Mouse (Mus musculus) layer of hippocampus, adult 9-10 months (tissue): ENCODE results near the gene Crlf2.

ENCODE experiments used
- DNase-seq: peaks from one replicate; pipeline ENCODE4 v3.0.0; 2022; ENCODE audit warnings: low spot score

The Crlf2 gene

DNA sequence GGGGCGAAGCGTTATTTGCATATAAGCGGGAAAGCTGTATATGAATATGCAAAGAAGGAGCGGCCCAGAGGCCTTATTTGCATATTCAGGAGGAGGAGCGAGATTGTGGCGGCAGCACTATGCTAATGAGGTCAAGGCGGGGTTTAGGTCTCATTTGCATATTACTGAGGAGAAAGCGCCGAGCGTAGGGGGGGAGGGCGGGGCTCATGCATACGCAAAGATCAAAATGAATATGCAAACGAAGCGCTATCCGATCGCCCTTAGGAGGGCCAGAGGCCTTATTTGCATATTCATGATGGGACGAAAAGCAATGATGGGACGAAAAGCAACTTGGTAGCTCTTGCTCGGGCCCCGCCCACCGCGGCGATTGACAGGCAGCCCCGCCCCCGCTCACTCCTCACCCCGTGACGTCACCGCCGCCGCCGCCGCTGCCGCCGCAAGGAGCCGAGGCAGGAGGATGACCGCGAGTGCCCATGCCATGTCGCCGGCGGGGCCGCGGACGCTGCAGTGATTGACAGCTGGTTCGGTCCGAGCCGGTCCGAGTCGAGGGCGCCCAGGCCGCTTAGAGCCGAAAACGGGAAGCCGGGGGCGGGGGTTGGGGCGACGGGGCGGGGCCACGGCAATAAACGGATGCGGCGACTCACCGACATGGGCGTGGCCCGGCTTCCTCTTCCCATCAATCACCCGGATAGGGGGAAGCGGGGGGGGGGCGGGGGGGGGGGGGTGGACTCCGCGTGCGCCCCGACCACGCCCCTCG, at the start of gene Crlf2:
Gene Crlf2 (minus strand): TSS at position 590 of the 757 bp plus-strand sequence.
- peak; percentile 76 for DNase-seq

DNA sequence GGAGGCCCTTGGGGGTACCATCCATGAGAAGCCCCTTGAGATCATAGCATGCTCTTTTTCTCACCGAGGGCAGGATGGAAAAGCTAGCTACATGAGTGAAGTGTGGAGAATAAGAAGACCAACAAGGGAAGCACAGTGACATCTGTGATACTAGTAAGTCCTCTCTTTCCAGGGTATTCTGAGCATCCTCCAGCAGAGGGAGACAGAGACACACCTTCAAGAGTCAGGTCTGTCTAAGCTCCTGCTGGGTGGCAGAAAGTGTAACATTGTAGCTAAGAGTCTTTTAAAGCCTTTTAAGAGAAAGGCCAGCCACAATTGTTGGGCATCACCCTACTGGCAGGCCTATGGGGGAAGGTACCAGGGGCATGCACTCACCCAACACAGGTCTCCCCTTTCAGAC, 43.8 kb upstream of the Crlf2 start:
- no peak for DNase-seq

DNA sequence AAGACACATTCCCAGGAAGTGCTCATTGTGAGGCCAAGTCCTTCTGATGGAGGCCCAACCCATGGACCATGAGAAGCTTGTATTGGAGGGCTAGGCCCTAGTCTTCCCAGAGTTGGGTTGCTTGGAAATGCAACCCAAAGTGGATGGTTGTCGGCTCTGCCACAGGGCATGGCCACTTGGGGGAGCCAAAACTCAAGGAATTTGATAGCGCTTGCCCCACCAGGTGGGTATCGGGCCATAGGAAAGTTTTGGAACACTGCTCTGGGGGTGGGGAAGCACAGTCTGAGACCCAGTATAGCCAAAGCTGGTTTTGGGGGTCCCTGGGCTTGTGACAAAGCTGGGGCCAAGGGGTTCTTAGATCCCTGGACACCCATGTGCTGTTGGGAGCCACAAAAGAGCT, 42.3 kb upstream of the Crlf2 start:
- no peak for DNase-seq

DNA sequence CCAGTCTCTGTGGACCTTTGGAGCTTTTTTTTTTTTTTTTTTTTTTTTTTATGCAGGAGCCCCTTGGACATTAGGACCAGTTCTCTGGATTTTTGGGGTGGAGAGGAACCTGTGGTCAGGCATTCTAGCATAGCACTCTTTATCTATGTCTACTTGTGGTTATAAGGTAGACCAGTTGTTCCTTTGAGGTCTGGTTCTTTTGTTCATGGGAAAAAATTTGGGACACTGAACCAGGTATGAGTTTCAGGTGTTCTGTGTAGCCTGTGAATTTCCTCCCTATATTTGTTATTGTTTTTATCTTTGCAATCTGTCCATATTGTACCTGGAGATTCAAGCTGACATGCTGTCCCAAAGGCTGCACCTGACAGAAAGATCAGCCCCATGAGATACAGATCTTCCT, 40.1 kb upstream of the Crlf2 start:
- no peak for DNase-seq

DNA sequence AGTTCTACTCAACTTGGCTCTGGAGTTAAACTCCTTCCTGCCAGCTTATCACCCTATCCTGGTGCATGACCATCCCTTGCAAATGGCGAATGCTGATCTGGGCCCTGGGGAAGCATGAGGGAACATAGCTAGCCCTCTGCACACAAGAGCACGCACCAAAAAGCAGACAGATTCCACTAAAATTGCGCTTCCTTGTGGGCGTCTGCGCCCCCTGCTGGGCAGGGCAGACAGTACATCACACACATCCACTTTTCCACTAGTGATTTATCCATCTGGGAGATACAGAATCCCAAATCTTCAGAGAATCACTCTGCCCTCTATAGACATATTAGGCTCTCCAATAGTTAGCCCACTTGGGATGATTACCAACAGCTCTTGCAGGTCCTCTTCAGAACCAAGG, 37.9 kb upstream of the Crlf2 start:
- DNase-seq: no peak

DNA sequence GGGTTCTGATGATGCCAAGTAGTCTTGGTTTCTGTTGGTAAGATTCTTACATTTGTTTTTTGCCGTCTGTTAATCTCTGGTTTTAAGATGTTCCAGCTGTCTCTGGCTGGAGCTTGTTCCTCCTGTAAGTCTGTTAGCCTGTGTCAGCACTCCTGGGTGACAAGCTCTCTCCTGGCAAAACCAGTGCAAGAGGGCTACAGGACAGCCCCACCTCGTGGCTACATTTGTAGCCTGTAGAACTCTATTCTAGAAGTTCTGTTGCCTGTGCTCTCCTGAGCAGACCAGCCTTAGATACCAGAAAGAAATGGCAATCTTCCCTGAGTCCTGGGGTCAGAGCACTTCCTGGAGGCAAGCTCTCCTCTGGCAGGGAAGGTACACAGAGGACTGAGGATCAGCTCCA, 4.0 kb upstream of the Crlf2 start:
- DNase-seq: no peak

DNA sequence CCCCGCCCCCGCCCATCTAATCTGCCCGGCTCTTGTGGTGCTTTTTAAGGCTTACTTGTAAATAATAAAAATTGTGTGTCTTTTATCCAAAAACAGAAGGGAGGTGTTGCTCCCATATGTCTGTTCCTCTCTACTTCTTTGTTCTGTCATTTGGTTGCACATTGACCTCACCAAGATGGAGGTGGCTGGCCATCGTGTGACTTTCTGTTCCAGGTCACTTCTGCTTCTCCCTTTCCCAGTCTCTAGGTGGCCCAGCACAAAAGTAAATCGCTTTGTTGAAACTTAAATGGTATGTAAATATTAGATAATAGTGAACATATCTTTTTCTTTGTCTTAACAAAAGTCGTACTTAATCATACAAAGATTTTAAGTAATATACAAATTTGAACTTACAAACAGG, 398 bp upstream of the Crlf2 start:
- DNase-seq: peak; percentile 15

DNA sequence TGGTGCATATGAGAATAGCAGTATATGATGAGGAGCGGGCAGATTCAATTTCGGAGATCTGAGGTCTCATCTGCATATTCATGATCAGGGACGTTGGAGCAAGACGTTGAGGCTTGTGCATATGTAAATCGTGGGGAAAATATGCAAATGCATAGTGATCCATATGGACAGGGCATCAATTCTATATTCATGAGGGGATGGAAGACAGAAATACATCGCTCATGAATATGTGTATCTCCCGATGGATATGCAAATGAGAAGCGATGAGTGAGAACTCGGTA, 730 bp downstream of the Crlf2 start:
- DNase-seq: peak; percentile 79

DNA sequence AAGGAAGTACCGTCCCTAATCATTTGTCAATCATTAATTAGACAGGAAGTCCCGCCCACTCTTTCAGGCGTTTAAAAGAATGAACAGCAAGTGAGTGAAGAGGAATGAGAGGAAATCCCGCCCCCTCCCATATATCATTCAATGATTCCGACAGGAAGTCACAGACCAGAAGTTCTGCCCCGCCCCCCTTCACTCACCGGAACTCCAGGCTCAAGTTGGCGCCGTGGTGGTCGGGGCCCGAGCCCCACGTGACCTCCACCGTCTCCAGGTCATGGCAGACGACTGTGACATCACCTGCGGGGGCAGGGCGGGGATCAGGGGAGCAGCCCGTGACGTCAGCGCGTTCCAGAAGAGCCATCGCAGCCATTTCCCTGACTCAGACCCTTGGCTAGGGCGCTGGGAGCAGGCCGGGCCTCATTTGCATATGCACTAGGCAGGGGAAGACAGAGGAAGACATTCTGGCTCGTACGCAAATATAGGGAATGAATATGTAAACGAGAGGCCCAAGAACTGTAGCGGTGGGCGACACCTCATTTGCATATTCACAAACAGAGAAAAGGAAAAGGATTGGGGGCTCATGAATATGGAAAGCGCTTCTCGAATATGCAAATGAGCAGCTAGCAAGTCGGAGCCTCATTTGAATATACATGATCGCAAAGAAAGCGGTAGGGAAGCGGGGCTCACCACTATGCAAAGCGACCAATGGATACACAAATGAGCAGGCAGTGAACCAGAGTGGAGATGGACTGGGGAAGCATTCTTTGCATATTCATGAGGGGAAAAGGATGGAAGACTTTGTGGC, 1.3 kb downstream of the Crlf2 start:
- DNase-seq: peak; percentile 99

DNA sequence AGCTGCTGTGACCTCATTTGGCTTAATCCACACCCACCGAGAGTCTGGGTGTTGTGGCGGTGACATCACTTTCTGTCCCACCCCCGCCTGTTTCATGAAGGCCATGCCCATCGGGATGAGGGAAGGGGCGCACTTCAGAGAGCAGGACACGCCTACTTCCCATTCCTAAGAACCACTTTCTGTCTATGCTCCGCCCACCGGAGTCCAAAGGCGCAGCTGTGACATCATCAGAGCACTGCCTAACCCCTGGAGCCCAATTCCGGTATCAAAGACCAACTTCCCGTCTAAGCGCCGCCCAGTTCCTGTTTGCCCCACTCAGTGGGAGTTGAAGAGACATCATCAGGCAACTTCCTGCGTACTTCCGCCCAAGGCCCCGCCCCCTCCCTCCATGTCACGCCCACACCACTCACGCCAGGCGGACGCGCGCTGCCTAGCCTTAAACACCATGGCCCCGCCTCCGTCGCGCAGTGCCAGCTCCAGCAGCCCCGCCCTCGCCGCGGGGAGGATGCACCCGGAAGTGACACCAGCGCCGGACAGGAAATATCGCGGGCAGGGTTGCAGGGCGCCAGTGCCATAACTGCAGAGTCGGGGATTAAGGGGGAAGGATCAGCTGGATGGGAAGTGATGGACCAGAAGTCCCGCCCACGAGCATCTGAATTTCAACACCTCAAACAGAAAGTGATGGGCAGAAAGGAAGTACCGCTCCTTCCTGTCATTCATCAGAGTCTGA, 2.0 kb downstream of the Crlf2 start:
- DNase-seq: no peak

DNA sequence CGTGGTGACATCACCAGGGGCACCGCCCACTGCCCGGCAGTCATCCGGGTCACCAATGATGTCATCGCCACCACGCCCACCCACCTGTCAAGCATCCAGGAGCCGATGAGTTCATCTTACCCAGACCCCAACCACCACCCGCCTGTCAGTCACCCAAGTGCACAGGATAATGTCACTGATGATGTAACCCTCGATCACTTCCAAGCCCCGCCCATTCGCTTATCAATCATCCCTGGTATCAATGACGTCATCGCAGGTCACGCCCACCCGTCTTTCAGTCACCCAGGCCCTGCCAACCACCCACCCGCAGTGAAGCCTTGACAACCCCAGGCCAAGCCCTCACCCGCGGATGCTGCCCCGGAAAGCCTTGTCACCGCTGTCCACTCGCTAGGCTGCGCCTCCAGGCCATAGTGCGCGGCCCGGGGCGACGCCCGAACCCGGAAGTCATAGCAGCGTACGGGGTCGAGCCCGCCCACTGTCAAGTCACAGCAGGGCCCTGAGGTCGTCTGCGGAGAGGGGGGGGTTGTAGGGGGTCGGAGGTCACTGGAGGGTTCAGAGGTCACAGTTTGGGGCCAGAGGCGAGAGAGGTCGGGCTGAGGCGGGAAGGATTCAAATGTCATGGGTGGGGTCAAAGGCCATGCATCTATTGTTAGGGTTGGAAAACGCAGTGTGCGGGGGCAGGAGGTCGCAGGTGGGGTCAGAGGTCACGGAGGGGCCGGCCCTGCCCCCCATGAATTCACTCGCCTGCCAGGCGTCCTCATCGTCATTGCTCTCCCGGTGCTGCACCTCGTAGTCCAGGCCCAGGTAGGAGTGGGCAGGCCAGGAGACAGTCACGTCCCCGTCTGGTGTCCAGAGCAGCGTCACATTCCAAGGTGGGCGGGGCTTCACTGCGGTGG, 2.9 kb downstream of the Crlf2 start:
- DNase-seq: peak; percentile 12

DNA sequence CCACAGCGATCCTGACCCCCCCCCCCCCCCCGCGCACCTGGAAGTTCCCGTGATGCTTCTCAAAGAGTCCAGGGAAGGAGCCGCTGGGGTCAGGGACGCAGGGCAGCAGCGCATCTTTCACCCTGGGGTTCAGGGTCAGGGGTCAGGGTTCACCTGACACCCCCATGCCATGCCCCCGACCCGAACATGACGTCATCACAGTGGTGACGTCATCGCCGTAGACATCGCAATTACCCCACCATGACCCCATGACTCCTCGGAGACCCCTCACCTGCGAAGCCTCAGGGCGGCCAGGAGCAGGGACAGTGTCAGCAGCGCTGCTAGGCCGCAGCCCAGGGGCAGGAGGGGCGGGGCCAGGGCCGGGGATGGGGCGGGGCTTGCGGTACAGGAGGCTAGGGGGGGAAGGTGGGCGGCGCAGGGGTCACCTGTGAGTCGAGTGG, 3.5 kb downstream of the Crlf2 start:
- DNase-seq: no peak

DNA sequence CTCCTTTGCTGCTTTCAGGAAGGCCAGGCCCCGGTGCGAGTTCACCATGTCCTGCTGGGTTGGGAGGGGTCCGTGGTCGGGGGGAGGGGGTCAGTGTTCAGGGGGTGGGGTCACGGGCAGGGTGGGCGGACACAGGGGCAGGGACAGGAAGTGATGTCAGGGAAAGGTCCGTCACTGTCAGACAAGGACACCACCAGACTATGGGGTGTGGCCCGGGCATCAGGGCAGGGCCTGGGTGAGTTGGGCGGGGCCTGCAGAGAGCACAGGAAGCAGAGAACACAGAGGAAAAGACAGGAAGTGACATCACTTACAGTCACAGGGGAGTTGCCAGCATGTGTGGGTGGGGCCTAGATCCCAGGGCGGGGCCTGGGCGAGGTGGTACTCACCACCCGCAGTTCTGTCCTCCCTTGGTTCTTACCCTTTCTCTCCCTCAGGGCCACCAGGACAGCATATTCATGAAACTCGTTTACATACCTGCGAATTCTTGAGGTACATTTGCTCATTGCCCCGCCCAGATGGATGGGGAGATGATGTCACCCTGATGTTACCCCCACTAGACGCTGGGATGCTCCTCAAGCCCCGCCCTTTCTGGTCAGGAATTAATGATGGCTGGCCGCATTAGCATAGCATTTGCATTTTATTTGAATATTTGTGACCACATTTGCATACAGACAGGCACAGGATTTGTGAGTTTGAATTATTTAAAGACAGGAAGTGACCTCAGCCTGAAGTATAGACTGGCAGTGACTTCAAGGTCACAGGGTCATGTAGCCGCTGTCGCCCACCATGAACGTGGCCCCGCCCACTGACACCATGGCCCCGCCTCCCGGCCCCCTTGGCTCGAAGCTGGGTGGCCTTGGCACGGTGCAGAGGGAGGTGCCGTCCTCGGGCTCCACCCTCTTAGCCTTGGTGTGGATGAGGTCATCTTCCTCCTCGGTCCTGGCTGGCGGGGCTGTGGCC, 4.4 kb downstream of the Crlf2 start:
- DNase-seq: no peak

DNA sequence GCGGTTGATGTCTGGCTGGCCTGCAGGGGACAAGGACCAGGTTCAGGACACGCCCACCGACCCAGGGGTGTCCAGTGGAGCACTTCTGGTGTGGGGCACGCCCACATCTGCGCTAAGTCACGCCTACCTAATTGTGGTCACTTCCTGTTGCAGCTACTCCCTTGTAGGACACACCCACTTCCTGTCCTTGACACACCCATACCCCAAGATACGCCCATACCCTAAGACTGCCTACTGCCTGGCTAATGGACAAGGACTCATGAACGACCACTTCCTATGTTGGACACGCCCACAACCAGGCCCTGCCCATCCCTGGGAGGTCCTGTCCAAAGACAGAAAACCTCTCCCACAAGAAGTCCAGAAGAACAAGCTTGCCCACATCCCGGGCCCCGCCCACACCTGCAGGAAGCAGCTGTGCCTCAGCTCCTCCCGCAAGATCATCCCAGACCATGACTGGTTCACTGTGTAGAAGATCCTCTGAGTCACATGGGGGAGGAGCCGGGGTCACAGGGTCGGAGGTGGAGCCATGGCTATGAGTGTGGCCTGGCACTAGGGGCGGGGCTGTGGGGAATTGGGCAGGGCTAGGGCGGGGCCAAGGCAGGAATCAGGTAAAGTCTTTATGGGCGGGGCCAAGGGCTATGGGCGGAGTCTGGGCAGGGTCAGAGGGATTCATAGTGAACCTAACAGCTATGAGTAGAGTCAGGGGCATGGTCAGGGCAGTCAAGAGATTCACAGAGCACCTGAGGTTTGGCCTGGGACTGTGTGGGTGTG, 5.4 kb downstream of the Crlf2 start:
- DNase-seq: no peak

DNA sequence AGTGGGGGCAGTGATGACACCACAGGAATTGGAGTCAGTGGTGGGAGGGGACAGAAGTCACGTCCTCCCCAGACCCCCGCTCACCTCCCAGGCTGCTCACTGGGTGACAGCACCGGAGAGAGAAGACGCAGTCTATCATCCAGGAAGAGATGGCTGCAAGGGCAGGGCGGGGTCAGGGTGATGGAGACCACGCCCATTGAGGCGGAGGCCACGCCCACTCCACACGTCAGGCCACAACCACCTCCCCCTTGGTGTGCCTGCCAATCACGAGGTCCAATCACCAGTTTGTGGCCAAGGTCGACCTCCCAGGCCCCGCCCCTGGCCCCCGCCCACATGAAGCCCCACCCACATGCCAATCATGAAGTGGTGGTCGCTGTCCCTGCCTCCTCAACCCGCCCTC, 6.3 kb downstream of the Crlf2 start:
- DNase-seq: no peak

DNA sequence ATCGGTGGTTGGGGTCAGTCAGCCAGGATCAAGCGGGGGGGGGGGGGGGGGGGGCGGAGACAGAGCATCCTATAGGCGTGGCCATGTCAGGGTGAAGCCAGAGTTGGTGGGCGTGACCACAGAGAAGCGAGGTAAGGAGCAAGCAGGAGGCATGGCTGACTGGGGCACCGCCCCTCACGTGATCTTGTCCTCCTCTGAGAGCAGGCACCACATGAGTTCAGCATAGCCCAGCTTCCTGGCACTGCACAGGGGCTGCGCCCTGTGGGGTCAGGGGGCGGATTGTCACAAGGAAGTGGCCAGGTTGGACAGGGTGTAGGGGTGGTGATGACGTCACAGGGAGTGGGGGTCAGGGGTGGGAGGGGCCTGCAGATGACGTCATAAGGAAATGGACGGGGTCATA, 6.7 kb downstream of the Crlf2 start:
- DNase-seq: no peak

DNA sequence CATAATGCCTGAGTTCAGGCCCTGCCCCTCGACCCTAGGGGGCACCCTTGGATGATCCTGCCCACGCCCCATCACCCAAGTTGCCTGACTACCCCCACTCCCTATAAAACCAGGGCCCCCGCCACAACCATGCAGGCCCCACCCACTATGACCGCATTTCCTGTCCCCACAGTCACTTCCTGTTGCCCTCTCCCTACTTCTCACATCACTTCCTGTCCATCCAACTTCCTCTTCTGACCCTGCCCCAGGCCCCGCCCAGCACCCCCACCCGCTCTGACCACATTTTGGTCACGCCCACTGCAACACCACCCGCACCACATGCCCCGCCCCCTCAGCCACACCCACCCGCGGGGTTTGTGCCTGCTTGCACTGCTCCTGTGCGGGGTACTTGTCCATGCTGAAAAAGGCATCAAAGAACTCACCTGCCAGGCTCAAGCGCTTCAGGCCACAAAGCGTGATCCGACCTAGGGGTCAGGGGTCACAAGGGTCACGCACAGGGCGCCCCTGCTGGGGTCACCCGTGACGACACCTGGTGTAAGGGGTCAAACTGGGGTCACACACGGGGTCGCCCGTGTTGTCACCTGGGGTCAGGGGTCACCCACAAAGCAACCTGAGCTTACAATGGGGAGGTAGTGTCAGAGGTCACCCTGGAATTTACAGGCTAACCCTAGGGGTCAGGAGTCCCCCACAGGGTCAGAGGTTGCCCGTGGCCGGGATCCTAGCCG, 7.6 kb downstream of the Crlf2 start:
- no peak for DNase-seq

DNA sequence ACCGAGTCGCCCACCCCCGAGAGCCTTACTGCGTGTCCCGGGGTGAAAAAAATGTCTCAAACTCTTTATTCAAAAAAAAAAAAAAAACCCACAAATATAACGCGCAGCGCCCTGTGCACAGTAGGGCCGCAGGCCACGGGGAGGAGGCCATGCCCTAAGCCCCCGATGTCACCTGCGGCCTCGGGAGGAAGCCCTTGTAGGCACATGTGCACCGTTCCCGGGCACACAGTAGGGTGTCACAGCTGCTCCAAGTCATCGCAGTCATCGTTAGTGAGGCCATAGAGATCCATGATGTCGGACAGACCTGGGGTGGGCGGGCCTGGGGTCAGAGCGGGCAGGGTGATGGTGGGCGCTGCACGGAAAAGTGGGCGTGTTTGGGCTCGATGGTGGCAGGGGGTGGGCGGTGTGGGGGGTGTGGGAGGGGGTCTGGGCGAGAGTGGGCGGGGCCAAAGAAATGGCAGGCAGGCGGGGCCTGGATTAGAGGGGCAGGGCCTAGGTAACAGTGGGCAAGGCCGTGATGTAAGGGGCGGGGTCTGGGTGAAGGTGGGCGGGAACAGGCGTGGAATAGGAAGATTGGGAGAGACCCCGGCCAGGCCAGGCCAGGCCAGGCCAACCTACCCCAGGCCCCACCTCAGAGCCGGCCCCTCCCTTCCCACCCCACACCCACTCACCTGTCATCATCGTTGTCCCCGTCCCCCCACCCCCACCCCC, 8.4 kb downstream of the Crlf2 start:
- no peak for DNase-seq

DNA sequence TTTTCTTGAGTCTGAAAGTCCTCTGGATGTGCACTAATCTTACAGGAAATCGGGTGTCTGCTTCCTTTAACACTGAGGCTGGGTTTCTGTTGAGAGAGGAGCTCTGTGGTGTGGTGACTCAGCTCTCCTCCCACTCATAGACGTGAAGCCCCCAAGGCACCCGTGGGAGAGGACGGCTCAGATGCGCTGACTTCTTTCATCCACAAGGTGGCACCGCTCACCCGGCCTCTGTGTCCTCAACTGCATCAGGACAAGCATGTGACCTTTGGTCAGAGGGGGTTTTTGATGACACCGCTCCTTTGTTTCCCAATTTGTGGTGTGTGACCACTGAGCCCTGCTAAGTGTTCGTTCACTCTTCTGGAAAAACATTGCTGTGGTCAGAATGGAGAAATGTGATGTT, 10.1 kb downstream of the Crlf2 start:
- DNase-seq: no peak
